Mouse (Mus musculus) erythroblast, embryonic 14.5 days (primary cell): Measurements from ENCODE around the gene Xrcc6. TPM values are rescaled to one million over a fixed set of nuclear protein-coding genes. Genes with fewer than 3 reads are reported as not detected.

Source experiments
- H3K27me3 ChIP-seq: 2 replicates; pipeline ENCODE4 v1.6.1; 2012; ENCODE audit warnings: inconsistent platforms; ENCODE audit not compliant: control insufficient read depth
- H3K36me3 ChIP-seq: 2 replicates; pipeline ENCODE4 v1.6.1; 2012; ENCODE audit warnings: mild to moderate bottlenecking, inconsistent platforms; ENCODE audit not compliant: control insufficient read depth
- H3K4me1 ChIP-seq: 2 replicates; pipeline ENCODE4 v1.6.1; 2012; ENCODE audit warnings: inconsistent platforms; ENCODE audit not compliant: control insufficient read depth
- H3K4me3 ChIP-seq: replicated peaks from 2 replicates; pipeline ENCODE3; 2012; ENCODE audit warnings: moderate library complexity, mild to moderate bottlenecking, inconsistent platforms
- H3K9me3 ChIP-seq: 2 replicates; pipeline ENCODE4 v1.6.1; 2012; ENCODE audit warnings: low read length, inconsistent platforms, mixed read lengths; ENCODE audit not compliant: control insufficient read depth
- GATA1 ChIP-seq: IDR thresholded peaks from 2 replicates; pipeline ENCODE4 v1.6.1; 2012; ENCODE audit warnings: low read length, inconsistent platforms, mixed read lengths
- TAL1 ChIP-seq: IDR thresholded peaks from 3 replicates; pipeline ENCODE4 v1.6.1; 2012; ENCODE audit warnings: low read length, inconsistent platforms, mixed read lengths
- polyA plus RNA-seq: library from polyadenylated mRNA; stranded (reverse); fragments of >175 nt; gene quantifications from 2 replicates; pipeline ENCODE4 v1.2.3, GENCODE M21; 2012

Xrcc6 gene
- polyA plus RNA-seq, 1 experiment: 1.2 TPM

DNA sequence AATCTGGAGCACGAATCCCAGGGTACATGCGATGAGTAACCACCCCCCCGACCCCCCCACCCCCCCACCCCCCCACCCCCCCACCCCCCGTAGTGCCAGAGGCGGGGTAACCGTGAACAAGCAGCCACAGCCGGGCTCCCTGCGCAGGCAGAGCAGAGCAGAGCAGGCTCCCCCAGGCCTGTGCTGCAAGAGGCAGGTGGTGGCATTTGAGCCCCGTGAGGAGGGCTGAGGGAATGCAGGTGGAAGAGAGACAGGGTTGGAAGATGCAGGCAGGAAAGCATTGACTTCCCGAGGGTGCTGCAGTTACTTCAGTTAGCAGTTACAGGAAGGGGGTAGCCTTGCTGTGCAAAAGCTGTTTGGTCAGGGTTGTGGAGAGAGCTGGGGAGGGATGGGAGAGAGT is 99.6 kb downstream of the Xrcc6 start:
- H3K36me3 ChIP-seq: no peaks in the 10 kb centered on the region
- no peaks in the 10 kb centered on the region for H3K4me1 ChIP-seq
- no peak overlapping the region for H3K4me3 ChIP-seq
- TF ChIP-seq TAL1 (no peak), GATA1 (no peak)
- no peaks in the 10 kb centered on the region for H3K9me3 ChIP-seq
- H3K27me3 ChIP-seq: peaks cover 12% of the 10 kb centered on the region

Other genes starting within 250 kb of the Xrcc6 start
- gene Zc3h7b, start 242.8 kb upstream of the Xrcc6 start, polyA plus RNA-seq: 0.78 and 0.85 TPM in 2 replicates
- gene Rangap1, start 242.3 kb upstream of the Xrcc6 start, polyA plus RNA-seq: 43.1 and 44.2 TPM in 2 replicates
- gene Tef, start 185.4 kb upstream of the Xrcc6 start, polyA plus RNA-seq: 0.26 and 0.90 TPM in 2 replicates
- gene Tob2, start 129.0 kb upstream of the Xrcc6 start, polyA plus RNA-seq: 1.7 and 2.3 TPM in 2 replicates
- gene Phf5a, start 115.9 kb upstream of the Xrcc6 start, polyA plus RNA-seq: 1.9 and 3.0 TPM in 2 replicates
- gene Aco2, start 115.5 kb upstream of the Xrcc6 start, polyA plus RNA-seq: 17.5 and 19.1 TPM in 2 replicates
- gene Polr3h, start 61.6 kb upstream of the Xrcc6 start, polyA plus RNA-seq: 5.2 and 7.4 TPM in 2 replicates
- not detected in 2 replicates for gene Csdc2, start 51.1 kb upstream of the Xrcc6 start, polyA plus RNA-seq
- gene Pmm1, start 26.9 kb upstream of the Xrcc6 start, polyA plus RNA-seq: 4.2 and 6.3 TPM in 2 replicates
- gene 1700029P11Rik, start 7.3 kb upstream of the Xrcc6 start, polyA plus RNA-seq: not detected in 2 replicates
- gene Desi1, start 46.0 kb downstream of the Xrcc6 start, polyA plus RNA-seq: 2.9 and 4.2 TPM in 2 replicates
- gene Snu13, start 59.8 kb downstream of the Xrcc6 start, polyA plus RNA-seq: 3.0 and 10.5 TPM in 2 replicates
- 0.01 TPM in 1 of 2 replicates, not detected in the other for gene 4930407I10Rik, start 71.3 kb downstream of the Xrcc6 start, polyA plus RNA-seq
- gene Mei1, start 82.2 kb downstream of the Xrcc6 start, polyA plus RNA-seq: not detected in 2 replicates
- gene Ccdc134, start 140.1 kb downstream of the Xrcc6 start, polyA plus RNA-seq: 0.70 and 0.73 TPM in 2 replicates
- 14.2 and 17.0 TPM in 2 replicates for gene Srebf2, start 159.3 kb downstream of the Xrcc6 start, polyA plus RNA-seq
- gene Shisa8, start 225.0 kb downstream of the Xrcc6 start, polyA plus RNA-seq: 0.03 TPM in 2 replicates
- gene Tnfrsf13c, start 236.5 kb downstream of the Xrcc6 start, polyA plus RNA-seq: 0.36 TPM in 1 of 2 replicates, not detected in the other